Mouse (Mus musculus): Measurements from ENCODE around the gene Vmn2r99.

DNA sequence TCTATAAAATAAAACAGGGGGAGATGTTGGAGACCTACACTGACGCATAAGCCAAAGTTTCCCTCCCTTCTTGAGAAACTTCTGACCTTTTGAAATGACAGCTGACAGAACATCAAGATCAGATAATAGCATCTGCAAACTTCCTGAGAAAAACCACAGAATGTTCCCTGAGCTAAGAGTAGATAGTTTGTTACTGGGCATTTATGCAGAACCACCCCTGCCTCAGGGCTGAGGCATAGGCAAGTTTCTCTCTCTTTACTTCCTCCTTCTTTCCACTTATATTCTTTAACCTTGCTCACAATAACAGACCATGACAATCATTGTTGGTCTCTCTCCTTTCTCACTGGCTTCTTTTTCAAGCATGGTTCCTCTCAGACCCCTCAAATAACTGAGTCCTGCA lies 83.2 kb downstream of the Vmn2r99 start:
- TF ChIP-seq CTCF (conservative IDR thresholded peaks at IDR 0.05; ENCODE audit: insufficient read depth, insufficient read length, low read depth, low read length) (no peak), POLR2A (IDR thresholded peaks at IDR 0.05; ENCODE audit: low read depth, low read length) (no peak)
